Mouse (Mus musculus) brain, embryonic 14.5 days (tissue): ENCODE data around the gene Unc13a. TPM values are rescaled to one million over a fixed set of nuclear protein-coding genes. Genes with fewer than 3 reads are reported as not detected.

ENCODE experiments used
- DNase-seq: peaks from one replicate; pipeline ENCODE4 v3.0.0-alpha.2; 2011; ENCODE audit warnings: low read depth
- CTCF ChIP-seq: fragments of 200-500 bp; IDR thresholded peaks from 2 replicates; pipeline ENCODE4 v1.5.1; 2012; ENCODE audit warnings: inconsistent platforms, mild to moderate bottlenecking, moderate library complexity, borderline replicate concordance; ENCODE audit not compliant: insufficient read depth, insufficient read length; ENCODE audit errors: extremely low read depth
- POLR2A ChIP-seq: fragments of 200-500 bp; IDR thresholded peaks from 2 replicates; pipeline ENCODE4 v1.6.1; 2012; ENCODE audit warnings: mild to moderate bottlenecking, inconsistent platforms, borderline replicate concordance; ENCODE audit not compliant: poor library complexity, insufficient read depth, insufficient read length, severe bottlenecking; ENCODE audit errors: extremely low read depth
- polyA plus RNA-seq: library from polyadenylated mRNA; depleted of rRNA; stranded (reverse); fragments of >200 nt; gene quantifications from 2 replicates; pipeline ENCODE4 v1.2.3, GENCODE M21; 2012

Unc13a gene
- polyA plus RNA-seq, 1 experiment = 84.9 TPM

DNA sequence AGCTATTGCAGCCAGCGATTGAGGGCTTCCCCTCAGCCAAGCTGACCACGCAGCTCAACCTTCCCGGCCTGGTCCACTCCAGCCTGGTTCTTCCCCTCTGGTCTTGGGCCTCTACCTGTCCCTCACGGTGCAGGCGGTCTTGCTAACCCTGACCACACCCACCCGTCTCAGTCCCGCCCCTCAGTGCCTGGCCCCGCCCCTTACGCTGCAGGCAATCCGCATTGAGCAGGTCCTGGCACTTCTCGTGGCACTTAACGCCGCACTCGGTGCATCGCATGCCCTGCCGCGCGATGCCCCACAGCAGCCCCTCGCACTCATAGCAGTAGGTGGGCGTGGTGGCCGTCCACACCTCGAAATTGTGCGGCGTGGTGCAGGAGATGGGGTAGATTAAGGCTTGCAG is 17.0 kb downstream of the Unc13a start:
- peak; percentile 56 for DNase-seq

DNA sequence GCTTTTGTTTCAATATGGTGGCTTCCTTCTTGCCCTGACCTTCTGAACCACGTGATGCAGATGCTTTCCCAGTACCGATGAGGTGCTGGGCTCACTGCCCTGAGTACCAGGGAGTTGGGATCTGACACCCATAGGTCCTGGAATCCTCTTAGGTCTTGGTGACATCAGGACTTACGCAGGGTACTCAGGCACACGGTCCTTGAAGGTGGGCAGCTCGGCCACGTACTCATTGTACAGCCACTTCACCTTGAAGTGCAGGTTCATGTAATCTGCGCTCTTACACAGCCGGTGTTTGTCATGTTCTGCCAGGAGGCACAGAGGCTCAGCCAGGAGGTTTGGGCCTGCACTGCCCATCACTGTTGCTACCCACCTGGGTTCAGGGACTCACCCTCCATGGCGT is 26.0 kb downstream of the Unc13a start:
- DNase-seq = no peak
- no peak for TF ChIP-seq POLR2A
- TF ChIP-seq CTCF = no peak

More for the DNA sequence above, 17.0 kb downstream of the Unc13a start:
- TF ChIP-seq CTCF (no peak), POLR2A (no peak)

DNA sequence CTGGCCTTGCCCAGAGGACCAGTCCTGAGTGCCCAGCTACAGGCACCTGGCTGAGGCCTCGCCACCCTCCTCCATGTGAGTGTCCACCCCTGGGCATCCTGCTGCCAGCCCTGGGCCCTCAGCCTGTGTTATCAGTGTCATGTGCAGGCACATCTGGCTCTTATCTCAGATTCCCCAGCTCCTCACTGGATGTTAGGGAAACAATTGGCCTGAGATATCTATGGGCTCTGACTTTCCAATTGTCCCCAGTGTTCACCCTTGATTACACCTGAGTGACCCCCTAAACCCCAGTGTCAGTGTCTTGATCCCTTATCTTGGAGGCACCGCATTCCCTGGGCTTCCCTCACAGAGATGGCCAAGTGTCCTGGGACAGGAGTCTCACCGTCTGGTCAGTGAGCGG is 32.2 kb downstream of the Unc13a start:
- DNase-seq = no peak
- TF ChIP-seq POLR2A (no peak), CTCF (no peak)

DNA sequence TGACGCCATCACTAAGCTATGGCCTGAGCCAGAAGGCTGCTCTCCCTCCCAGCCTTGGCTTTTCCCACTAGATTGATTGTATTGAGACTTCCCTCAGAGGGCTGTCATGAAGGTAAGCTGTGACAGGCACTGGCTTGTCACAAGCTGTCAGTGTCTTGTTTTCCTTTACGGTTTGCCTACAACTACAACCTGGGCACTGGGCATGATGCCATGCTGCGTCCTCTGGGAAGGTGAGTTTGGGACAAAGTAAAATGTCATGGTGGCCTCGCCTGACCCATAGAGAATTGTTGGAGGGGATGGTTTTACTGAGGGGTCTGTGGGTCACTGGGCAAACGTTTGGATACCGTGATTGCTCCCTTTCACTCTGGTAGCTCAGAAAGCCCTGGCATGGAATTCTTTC is 33.2 kb downstream of the Unc13a start:
- DNase-seq = no peak
- TF ChIP-seq CTCF (no peak), POLR2A (no peak)

DNA sequence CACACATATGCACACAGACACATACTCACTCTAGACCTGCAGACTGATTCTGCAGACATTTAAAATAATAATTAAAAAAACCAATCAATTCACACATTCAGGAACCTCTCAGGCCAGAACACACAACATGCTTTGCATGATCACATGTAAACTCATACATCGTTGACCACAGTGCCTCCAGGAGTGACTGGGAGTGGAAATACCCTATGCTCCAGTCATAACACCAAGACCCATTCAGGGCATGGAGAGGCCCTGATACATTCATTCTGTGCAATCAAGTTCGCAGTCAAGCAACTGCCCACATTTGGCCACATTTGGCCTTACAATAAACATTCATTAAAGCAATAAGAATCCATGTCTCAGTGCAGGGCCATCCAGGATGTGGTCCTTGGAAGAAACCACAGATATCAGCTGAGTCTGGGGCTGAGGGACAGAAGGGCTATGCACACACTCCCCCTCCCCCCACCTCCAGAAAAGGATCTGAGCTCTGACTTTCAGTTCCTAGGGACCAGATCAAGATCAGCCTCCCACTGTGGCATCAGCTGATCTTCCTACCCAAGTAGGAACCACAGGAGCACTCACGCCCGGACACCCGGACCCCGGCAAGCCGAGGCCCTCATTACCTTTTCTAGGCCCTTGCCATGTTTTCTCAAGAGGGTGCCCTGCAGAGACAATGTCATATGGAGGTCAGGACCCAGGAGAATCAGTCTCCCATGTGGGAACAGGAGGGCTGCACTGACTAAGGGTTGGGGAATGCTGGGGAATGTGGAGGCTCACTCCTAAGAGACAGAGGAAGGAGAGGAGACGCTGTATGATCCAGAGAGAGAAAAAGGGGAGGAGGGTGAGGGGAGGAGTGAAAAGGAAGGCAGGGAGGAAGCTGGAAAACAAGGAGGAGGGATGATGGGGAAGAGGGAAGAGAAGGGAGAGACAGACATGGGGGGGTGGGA is 34.1 kb downstream of the Unc13a start:
- no peak for DNase-seq
- TF ChIP-seq CTCF = no peak
- TF ChIP-seq POLR2A = no peak

DNA sequence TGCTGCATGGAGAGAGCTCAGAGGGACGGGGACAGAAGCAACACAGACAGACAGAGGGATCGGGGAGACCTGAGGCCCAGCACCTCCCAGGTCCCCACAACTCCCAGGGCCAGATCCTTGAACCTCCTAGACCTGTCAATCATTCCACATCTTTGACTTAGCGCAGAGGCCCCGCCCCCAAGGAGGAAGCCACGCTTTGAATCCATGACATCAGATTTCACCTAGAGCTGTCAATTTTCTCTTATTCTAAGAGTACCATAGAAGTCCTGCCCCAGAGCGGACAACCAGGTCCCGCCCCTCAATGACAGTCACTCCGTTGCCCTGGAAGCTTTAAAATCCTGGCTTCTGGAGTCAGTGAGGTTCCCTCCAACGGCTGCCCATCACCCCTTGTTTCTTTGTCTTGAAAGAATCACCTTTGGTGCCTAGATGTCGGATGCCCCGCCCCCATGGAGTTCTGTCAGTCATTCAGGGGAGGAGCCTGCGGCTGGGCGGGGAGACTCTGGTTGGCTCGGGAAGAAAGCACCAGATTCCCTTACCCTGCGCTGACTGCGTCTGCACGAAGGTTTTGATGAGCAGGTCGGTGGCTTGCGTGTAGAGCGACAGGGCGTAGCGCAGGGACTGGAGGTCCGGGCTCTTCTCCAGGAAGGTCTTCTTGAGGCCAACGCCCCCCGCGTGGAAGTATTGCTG is 37.4 kb downstream of the Unc13a start:
- peak; percentile 87 for DNase-seq
- TF ChIP-seq POLR2A (no peak), CTCF (no peak)

DNA sequence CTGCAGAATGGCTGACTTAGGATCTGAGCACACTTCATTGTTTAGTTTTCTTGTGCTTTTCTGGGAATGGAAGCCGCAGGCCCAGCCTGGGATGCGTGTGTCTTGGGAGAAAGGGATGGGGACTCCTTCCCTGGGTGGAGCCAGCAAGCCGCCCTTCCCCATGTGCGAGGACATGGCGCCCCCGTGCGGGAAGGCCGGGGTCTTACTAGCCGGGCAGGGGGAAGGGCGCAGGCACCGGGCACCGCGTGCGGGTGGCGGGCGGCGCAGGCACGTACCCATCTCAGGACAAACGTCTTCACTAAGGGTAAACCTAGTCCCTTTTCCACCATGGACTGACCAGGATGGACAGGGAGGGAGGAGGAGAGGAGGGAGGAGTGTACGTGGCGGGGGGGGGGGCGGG is 38.4 kb downstream of the Unc13a start:
- DNase-seq = peak; percentile 23
- TF ChIP-seq CTCF = peak; percentile 20; the same call in 1 of the 2 replicates
- TF ChIP-seq POLR2A = no peak

DNA sequence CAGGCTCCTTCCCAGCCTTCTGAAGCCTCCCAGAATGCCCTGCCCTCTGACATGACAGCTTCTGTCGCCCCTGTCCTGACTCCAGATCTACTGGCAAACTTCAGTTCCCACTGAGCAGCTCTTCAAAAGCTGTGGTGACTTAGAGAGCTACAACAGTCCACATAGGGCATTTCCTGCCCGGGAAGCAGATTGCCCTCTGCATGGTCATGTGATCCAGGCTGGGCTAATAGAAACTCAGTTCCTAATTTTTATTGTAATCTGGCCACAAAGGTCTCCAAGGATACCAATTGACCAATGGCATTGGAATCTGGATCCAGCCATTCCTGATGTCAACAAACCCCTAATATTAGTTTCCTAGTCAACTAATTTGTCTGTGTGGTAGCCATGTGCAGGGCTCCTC is 39.7 kb downstream of the Unc13a start:
- no peak for DNase-seq
- TF ChIP-seq POLR2A (no peak), CTCF (no peak)

DNA sequence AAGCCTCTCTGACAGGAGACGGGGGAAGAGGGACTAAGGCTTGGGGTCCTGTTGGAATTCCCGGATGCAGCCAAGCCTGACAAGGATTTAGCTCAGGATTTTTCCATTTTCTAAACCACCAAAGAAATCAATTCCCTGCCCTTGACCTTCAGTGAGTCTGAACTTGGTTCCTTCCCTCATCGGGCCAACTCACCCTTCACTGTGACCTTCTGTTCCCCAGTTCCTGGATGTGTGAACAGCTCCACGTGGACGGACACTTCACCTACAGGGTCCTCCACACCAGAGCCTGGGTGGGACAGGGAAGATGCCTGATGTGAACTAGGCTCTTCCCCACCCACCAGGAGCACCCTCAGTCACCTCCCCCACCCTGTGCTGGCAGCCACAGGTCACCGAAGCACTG is 40.8 kb downstream of the Unc13a start:
- DNase-seq = no peak
- TF ChIP-seq CTCF (no peak), POLR2A (no peak)

DNA sequence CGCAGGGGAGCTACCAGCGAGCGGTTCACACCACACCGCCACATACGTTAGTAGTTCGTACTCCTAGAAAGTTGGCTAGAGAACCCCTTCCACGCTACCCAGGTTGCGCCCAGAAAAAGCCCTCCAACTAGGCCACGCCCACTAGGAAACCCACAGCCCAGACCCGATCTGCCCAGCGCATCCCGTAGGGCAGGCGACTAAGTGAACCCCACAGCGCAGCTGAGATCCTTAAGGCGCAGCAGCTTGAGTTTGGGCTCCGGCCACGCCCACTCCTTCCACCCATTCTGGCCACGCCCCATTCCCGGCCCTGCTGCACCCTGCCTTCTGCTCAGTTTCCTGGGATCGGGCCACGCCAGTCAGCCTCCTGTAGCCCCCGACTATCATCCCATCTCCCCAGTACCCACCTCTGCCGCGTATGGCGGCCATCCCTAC is 41.8 kb downstream of the Unc13a start:
- DNase-seq = peak; percentile 56
- TF ChIP-seq CTCF = no peak
- TF ChIP-seq POLR2A = no peak

DNA sequence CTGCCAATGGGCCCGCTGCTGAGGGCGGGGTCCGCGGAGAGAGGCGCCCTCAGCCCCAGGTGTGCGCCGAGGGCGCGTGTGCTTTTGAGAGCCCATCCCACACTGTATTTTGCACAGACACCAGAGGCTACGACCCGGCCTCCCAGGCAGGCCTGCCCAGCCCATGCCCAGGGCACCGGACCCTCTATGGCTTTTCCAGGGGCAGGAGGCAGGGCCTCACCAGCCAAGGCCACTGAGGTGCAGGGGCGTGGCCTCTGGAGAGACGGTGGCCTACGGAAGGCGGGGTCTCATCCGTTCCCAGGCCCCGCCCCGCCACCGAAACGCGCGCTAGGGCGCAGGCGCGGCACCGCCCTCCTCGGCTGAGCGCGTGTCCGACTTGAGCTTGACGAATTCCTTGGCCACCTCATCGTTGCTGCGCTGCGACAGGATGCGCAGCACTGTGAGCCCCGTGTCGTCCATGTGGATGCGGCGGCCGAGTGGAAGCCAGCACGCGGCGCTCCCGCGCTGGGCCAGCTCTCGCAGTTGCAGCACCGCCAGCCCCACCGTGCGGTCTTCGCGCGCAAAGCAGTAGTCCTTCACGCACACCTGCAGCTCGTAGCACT is 42.4 kb downstream of the Unc13a start:
- TF ChIP-seq POLR2A = 0 out of 2 replicates have a peak, but pooled peaks have one; percentile 29
- TF ChIP-seq CTCF = peak; percentile 47; the same call in 1 of the 2 replicates
- peak; percentile 96 for DNase-seq
